Comparison of ENCODE assay signal across 24 mouse cellular contexts in the genomic region with DNA sequence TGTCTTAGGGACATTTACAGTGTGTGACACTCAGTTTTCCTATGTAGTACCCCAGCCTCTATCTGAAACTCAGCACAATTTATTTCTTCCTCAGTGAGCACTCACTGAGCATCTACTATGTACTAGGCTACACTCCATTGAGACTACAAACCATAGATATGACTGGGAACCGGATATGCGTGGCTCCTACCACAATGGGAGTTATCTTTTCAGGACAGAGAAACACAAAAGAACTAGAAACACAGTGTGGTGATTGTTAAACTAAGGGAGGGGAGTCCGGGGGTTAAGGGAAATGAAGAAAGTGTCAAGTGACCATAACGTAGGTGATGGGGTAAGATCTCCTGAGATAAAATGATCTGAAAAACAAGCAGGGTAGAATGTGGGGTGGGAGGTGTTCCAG. TPM values are rescaled to one million over a fixed set of nuclear protein-coding genes. Genes with fewer than 3 reads are reported as not detected.
DNase-seq lines count a peak whose midpoint lies in the region; ATAC-seq and TF ChIP-seq lines count a peak whose summit lies in the region.
"Had no signal": no experiment of that assay in that cellular context is flagged by ENCODE, and none has a peak within 500 bp of the region (broad histone marks: within the 10 kb centered on the region; RNA-seq: fewer than 3 reads in every experiment).

No protein-coding gene starts in this region.

- TF ChIP-seq CTCF in MEL (IDR thresholded peaks at IDR 0.05 in 2 of 3, conservative IDR thresholded peaks at IDR 0.05 in 1 of 3; ENCODE audit: control insufficient read depth in 1 of 3, insufficient read depth in 1 of 3, low read depth in 2 of 3, low read length in 3 of 3, poor library complexity in 1 of 3, severe bottlenecking in 1 of 3) = no peak

- no peak overlapping the region for H3K4me3 ChIP-seq in liver, embryonic 13.5 days (replicated peaks)
- no peak overlapping the region for H3K4me3 ChIP-seq in liver, embryonic 12.5 days
- no peak overlapping the region for H3K4me3 ChIP-seq in MEL (ENCODE audit: control insufficient read depth in 1 of 2, insufficient read depth in 1 of 2, low read depth in 2 of 2, low read length in 2 of 2)
- no peak overlapping the region for H3K4me3 ChIP-seq in hindbrain, embryonic 16.5 days (ENCODE audit: low read length)
- H3K4me3 ChIP-seq: forebrain, embryonic 10.5 days; gastrocnemius, adult 2 months; heart, embryonic 12.5 days; heart, embryonic 15.5 days had no signal

- H3K4me2 ChIP-seq in liver, embryonic 13.5 days = no peak overlapping the region
- H3K4me2 ChIP-seq in liver, embryonic 12.5 days = no peak overlapping the region
- no peak overlapping the region for H3K4me2 ChIP-seq in hindbrain, embryonic 16.5 days (ENCODE audit: low read length)
- H3K4me2 ChIP-seq: heart, embryonic 12.5 days; heart, embryonic 15.5 days; hindbrain, embryonic 14.5 days had no signal

- H3K27me3 ChIP-seq in liver, embryonic 13.5 days = no peaks in the 10 kb centered on the region
- H3K27me3 ChIP-seq in liver, embryonic 12.5 days (replicated peaks) = no peaks in the 10 kb centered on the region
- no peaks in the 10 kb centered on the region for H3K27me3 ChIP-seq in MEL (ENCODE audit: control insufficient read depth in 1 of 2, insufficient read depth in 2 of 2, low read length in 2 of 2)
- no peaks in the 10 kb centered on the region for H3K27me3 ChIP-seq in hindbrain, embryonic 16.5 days (replicated peaks; ENCODE audit: control insufficient read depth, insufficient read depth, low read length)
- H3K27me3 ChIP-seq: heart, embryonic 12.5 days; heart, embryonic 15.5 days; Patski had no signal

- peak; percentile 62 to 81 for TF ChIP-seq EP300 in MEL (IDR thresholded peaks at IDR 0.05; ENCODE audit: low read depth in 1 of 2, low read length in 2 of 2)

- peaks cover 26% of the 10 kb centered on the region for H3K79me2 ChIP-seq in MEL (ENCODE audit: control insufficient read depth, insufficient read depth, low read length, poor library complexity)

- no peak for ATAC-seq in liver, embryonic 13.5 days (ENCODE audit: low read depth)
- ATAC-seq in liver, embryonic 12.5 days = no peak
- no peak for ATAC-seq in hindbrain, embryonic 16.5 days
- ATAC-seq: CD4-positive, CD25-positive, alpha-beta regulatory T cell, adult 4 months; forebrain, embryonic 14.5 days; forebrain, postnatal 0 days; Patski had no signal

- no peak for TF ChIP-seq POLR2A in MEL (IDR thresholded peaks at IDR 0.05; ENCODE audit: control insufficient read depth in 1 of 2, insufficient read depth in 1 of 2, low read depth in 1 of 2, low read length in 2 of 2, poor library complexity in 1 of 2)

- H3K4me1 ChIP-seq in liver, embryonic 13.5 days (replicated peaks) = peaks cover 43% of the 10 kb centered on the region
- peaks cover 45% of the 10 kb centered on the region for H3K4me1 ChIP-seq in liver, embryonic 12.5 days
- peaks cover 24 to 41% of the 10 kb centered on the region in 2 experiments for H3K4me1 ChIP-seq in MEL (ENCODE audit: control insufficient read depth in 1 of 2, insufficient read depth in 2 of 2, low read length in 2 of 2)
- H3K4me1 ChIP-seq in hindbrain, embryonic 16.5 days (ENCODE audit: control insufficient read depth, insufficient read depth, low read depth, low read length) = peaks cover 22% of the 10 kb centered on the region

- no peaks in the 10 kb centered on the region for H3K9me3 ChIP-seq in liver, embryonic 13.5 days (replicated peaks)
- H3K9me3 ChIP-seq in liver, embryonic 12.5 days (replicated peaks) = no peaks in the 10 kb centered on the region
- no peaks in the 10 kb centered on the region for H3K9me3 ChIP-seq in MEL (replicated peaks; ENCODE audit: insufficient read depth, low read length)
- no peaks in the 10 kb centered on the region for H3K9me3 ChIP-seq in hindbrain, embryonic 16.5 days (ENCODE audit: control insufficient read depth, low read length)
- H3K9me3 ChIP-seq: forebrain, embryonic 10.5 days; heart, embryonic 12.5 days; heart, embryonic 15.5 days had no signal

- no peaks in the 10 kb centered on the region for H3K36me3 ChIP-seq in liver, embryonic 13.5 days
- H3K36me3 ChIP-seq in liver, embryonic 12.5 days = no peaks in the 10 kb centered on the region
- H3K36me3 ChIP-seq in MEL (ENCODE audit: control insufficient read depth in 1 of 2, insufficient read depth in 2 of 2, low read length in 2 of 2) = peaks cover 0 to 34% of the 10 kb centered on the region in 2 experiments; a peak in 2 of 4 replicates
- H3K36me3 ChIP-seq in hindbrain, embryonic 16.5 days (ENCODE audit: control insufficient read depth, insufficient read depth, low read length) = no peaks in the 10 kb centered on the region
- H3K36me3 ChIP-seq: forebrain, embryonic 10.5 days; heart, embryonic 12.5 days; heart, embryonic 15.5 days had no signal

- no peak for DNase-seq in liver, embryonic 13.5 days
- peak; percentile 77 for DNase-seq in MEL (ENCODE audit: low read depth, low spot score)
- DNase-seq in MEL-GATA-1-ER (ENCODE audit: extremely low read depth, low read depth) = peak; percentile 64
- no peak for DNase-seq in ovary, postnatal 10 days (ENCODE audit: low spot score)
- DNase-seq: adrenal gland, postnatal 10 days; adrenal gland, postnatal 36 days; cerebellum, adult 18-20 months; cerebellum, adult 9-10 months; cerebellum, postnatal 14 days; forebrain, postnatal 0 days; gastrocnemius, adult 2 months; gastrocnemius, postnatal 14 days; heart, adult 18-20 months; heart, postnatal 10 days; heart, postnatal 4 days had no signal

- H3K27ac ChIP-seq in liver, embryonic 13.5 days = 0 out of 2 replicates have a peak overlapping the region, but pooled peaks have one; percentile 29
- no peak overlapping the region for H3K27ac ChIP-seq in liver, embryonic 12.5 days
- H3K27ac ChIP-seq in MEL (ENCODE audit: control insufficient read depth, low read depth, low read length) = peak overlapping the region; percentile 81
- H3K27ac ChIP-seq in hindbrain, embryonic 16.5 days (ENCODE audit: low read depth, low read length) = no peak overlapping the region
- H3K27ac ChIP-seq: forebrain, embryonic 10.5 days; gastrocnemius, adult 2 months; heart, embryonic 15.5 days; hindbrain, embryonic 14.5 days had no signal

- no peak overlapping the region for H3K9ac ChIP-seq in liver, embryonic 13.5 days
- H3K9ac ChIP-seq in liver, embryonic 12.5 days = no peak overlapping the region
- H3K9ac ChIP-seq in MEL (ENCODE audit: control insufficient read depth, low read depth, low read length, poor library complexity, severe bottlenecking) = no peak overlapping the region; the same call in 1 of the 2 replicates
- H3K9ac ChIP-seq in hindbrain, embryonic 16.5 days (ENCODE audit: low read depth, low read length) = no peak overlapping the region
- H3K9ac ChIP-seq: forebrain, postnatal 0 days; heart, embryonic 12.5 days; heart, embryonic 15.5 days; hindbrain, embryonic 14.5 days had no signal

- 19% methylated on average over 4 of the region's 4 CpGs for WGBS in liver, embryonic 13.5 days (ENCODE audit: insufficient replicate concordance)
- 25% methylated on average over 4 of the region's 4 CpGs for WGBS in liver, embryonic 12.5 days (ENCODE audit: insufficient replicate concordance)
- 82% methylated on average over 4 of the region's 4 CpGs for WGBS in hindbrain, embryonic 16.5 days

- TF ChIP-seq RAD21 in MEL (IDR thresholded peaks at IDR 0.05; ENCODE audit: low read depth, low read length) = no peak

TF ChIP-seq in MEL, 35 proteins besides CTCF, POLR2A, EP300 and RAD21:
- TF ChIP-seq ETS1 (IDR thresholded peaks at IDR 0.05; ENCODE audit: low read depth, low read length) (peak; percentile 69), TBP (IDR thresholded peaks at IDR 0.05; ENCODE audit: low read depth, low read length) (no peak), USF1 (IDR thresholded peaks at IDR 0.05; ENCODE audit: low read depth, low read length) (no peak; the same call in 1 of the 2 replicates), NELFE (IDR thresholded peaks at IDR 0.05; ENCODE audit: low read depth, low read length) (no peak), BHLHE40 (IDR thresholded peaks at IDR 0.05; ENCODE audit: borderline replicate concordance, low read depth, low read length) (no peak), TAL1 (IDR thresholded peaks at IDR 0.05; ENCODE audit: low read length) (peak; percentile 69), ZKSCAN1 (IDR thresholded peaks at IDR 0.05; ENCODE audit: low read depth, low read length) (no peak), GATA1 (IDR thresholded peaks at IDR 0.05; ENCODE audit: low read depth, low read length) (peak; percentile 71), TCF12 (IDR thresholded peaks at IDR 0.05; ENCODE audit: low read depth, low read length) (peak; percentile 77; the same call in 1 of the 2 replicates), ZC3H11A (IDR thresholded peaks at IDR 0.05; ENCODE audit: low read depth, low read length) (no peak), RCOR1 (IDR thresholded peaks at IDR 0.05; ENCODE audit: low read depth, low read length) (peak; percentile 60; the same call in 1 of the 2 replicates), SIN3A (IDR thresholded peaks at IDR 0.05; ENCODE audit: low read length) (peak; percentile 73)
TF ChIP-seq in MEL: peak in this region for 6.

RNA-seq across cellular contexts. Expression of gene Mkln1, which starts 2.4 kb away (rescaled TPM):
- 144 and 182 TPM in 2 replicates for polyA plus RNA-seq in liver, embryonic 13.5 days (2015; fragmentation: Nextera tagmentation; extraction: Ambion mirVana)
- 175 and 177 TPM in 2 replicates for polyA plus RNA-seq in liver, embryonic 12.5 days (2016; fragmentation: Nextera tagmentation; extraction: Ambion mirVana)
- 126 and 135 TPM in 2 replicates for total RNA-seq in MEL (2012; rRNA removed)
- 100 to 1,000 TPM; 115 to 187 TPM for polyA plus RNA-seq in MEL (2012; ENCODE audit: insufficient read depth in 1 of 2, insufficient read length in 2 of 2, low read depth in 1 of 2, low replicate concordance in 2 of 2, missing spikeins in 1 of 2)
- 119 and 123 TPM in 2 replicates for polyA plus RNA-seq in hindbrain, embryonic 16.5 days (2015; fragmentation: Nextera tagmentation; extraction: Ambion mirVana)

Comparison
In these comparisons a context has a peak if more than half of its experiments do, and no peak if none do; other contexts are left out.
1. H3K27ac ChIP-seq: peak in liver, embryonic 13.5 days (single experiment) and MEL (single experiment); none in liver, embryonic 12.5 days (single experiment) and hindbrain, embryonic 16.5 days (single experiment).
2. DNase-seq: peak in MEL (single experiment) and MEL-GATA-1-ER (single experiment); none in liver, embryonic 13.5 days (single experiment) and ovary, postnatal 10 days (single experiment).